Mouse (Mus musculus) E14TG2a.4 (cell line): ENCODE data around the gene Gucd1.

Experiments
- CTCF ChIP-seq: conservative IDR thresholded peaks from 2 replicates; pipeline ENCODE4 v1.5.1; 2014; ENCODE audit warnings: low read length
- NANOG ChIP-seq: IDR thresholded peaks from 2 replicates; pipeline ENCODE4 v1.6.1; 2014; ENCODE audit warnings: borderline replicate concordance, low read length, mixed read lengths
- POU5F1 ChIP-seq: IDR thresholded peaks from 2 replicates; pipeline ENCODE4 v1.6.1; 2014; ENCODE audit warnings: low read length, borderline replicate concordance

GRCm38 (mm10) chr10:75562596-75562995 is 44.8 kb upstream of the Gucd1 start:
- TF ChIP-seq CTCF (no peak), NANOG (no peak), POU5F1 (no peak)
